20 mouse cellular contexts compared by ENCODE assay signal in the genomic region with DNA sequence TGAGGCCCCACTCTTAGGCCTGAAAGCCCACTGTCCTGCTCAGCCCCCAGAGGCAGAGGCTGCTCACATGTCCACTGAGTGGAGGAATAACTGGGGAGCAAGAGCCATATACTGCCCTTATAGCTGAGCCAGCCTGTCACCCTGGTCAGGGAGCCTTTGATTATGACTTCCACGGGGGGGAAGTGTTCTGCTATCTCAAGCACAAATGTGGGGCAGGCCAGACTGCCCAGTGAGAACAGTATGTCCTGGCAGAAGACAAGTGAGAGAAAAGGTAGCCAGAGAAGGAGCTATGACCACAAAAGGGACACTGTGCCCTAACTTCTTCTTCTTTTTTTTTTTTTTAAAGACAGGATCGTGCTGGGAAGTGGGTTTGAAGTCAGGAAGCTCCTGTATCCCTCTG. TPM values are rescaled to one million over a fixed set of nuclear protein-coding genes. Genes with fewer than 3 reads are reported as not detected.
DNase-seq lines count a peak whose midpoint lies in the region; ATAC-seq and TF ChIP-seq lines count a peak whose summit lies in the region.
"Had no signal": no experiment of that assay in that cellular context is flagged by ENCODE, and none has a peak within 500 bp of the region (broad histone marks: within the 10 kb centered on the region; RNA-seq: fewer than 3 reads in every experiment).

No protein-coding gene starts in this region.

- H3K4me2 ChIP-seq in limb, embryonic 15.5 days: no peak overlapping the region
- H3K4me2 ChIP-seq: embryonic facial prominence, embryonic 15.5 days; heart, embryonic 12.5 days; hindbrain, embryonic 14.5 days had no signal

- no peak for ATAC-seq in limb, embryonic 15.5 days (ENCODE audit: insufficient number of reproducible peaks, low FRiP score, low TSS enrichment, low read depth)
- ATAC-seq: activated CD4-positive, CD25-positive, alpha-beta regulatory T cell, adult 4 months; forebrain, embryonic 16.5 days; Patski had no signal

- 0 out of 2 replicates have a peak overlapping the region, but pooled peaks have one; percentile 2 for H3K27ac ChIP-seq in limb, embryonic 15.5 days
- H3K27ac ChIP-seq in limb, embryonic 10.5 days: no peak overlapping the region
- H3K27ac ChIP-seq in bone marrow macrophage, adult 2 months (ENCODE audit: insufficient read depth, low read depth, low read length): peak overlapping the region; percentile 1; the same call in 1 of the 2 replicates
- H3K27ac ChIP-seq: embryonic facial prominence, embryonic 15.5 days; hindbrain, embryonic 10.5 days; hindbrain, embryonic 14.5 days had no signal

- DNase-seq in gastrocnemius, adult 18-20 months (ENCODE audit: low spot score): peak; percentile 52
- no peak for DNase-seq in gastrocnemius, postnatal 10 days
- no peak for DNase-seq in limb, embryonic 10.5 days (ENCODE audit: low spot score)
- DNase-seq in cerebellum, adult 11 months: no peak
- DNase-seq in urinary bladder, postnatal 36 days (ENCODE audit: low spot score in 2 of 2): no peak
- DNase-seq: adrenal gland, postnatal 14 days; cerebellum, adult 2 months; cerebellum, postnatal 10 days; embryo, embryonic 11 days had no signal

- no peak overlapping the region for H3K4me3 ChIP-seq in limb, embryonic 15.5 days
- H3K4me3 ChIP-seq in limb, embryonic 10.5 days: no peak overlapping the region
- no peak overlapping the region for H3K4me3 ChIP-seq in bone marrow macrophage, adult 2 months (ENCODE audit: insufficient read depth, low read length)
- H3K4me3 ChIP-seq: embryonic facial prominence, embryonic 15.5 days; erythroblast, embryonic 14.5 days; heart, embryonic 12.5 days; hindbrain, embryonic 10.5 days had no signal

- H3K9me3 ChIP-seq in limb, embryonic 15.5 days: no peaks in the 10 kb centered on the region
- H3K9me3 ChIP-seq in limb, embryonic 10.5 days (replicated peaks): no peaks in the 10 kb centered on the region
- H3K9me3 ChIP-seq: embryonic facial prominence, embryonic 15.5 days; heart, embryonic 12.5 days; hindbrain, embryonic 10.5 days had no signal

- peaks cover 33% of the 10 kb centered on the region for H3K4me1 ChIP-seq in limb, embryonic 15.5 days
- H3K4me1 ChIP-seq in limb, embryonic 10.5 days: peaks cover 21% of the 10 kb centered on the region
- peaks cover 49% of the 10 kb centered on the region for H3K4me1 ChIP-seq in bone marrow macrophage, adult 2 months (ENCODE audit: control insufficient read depth, insufficient read depth, low read length)

- TF ChIP-seq CTCF in bone marrow macrophage, adult 2 months (IDR thresholded peaks at IDR 0.05; ENCODE audit: low read depth, low read length): no peak

- no peak for TF ChIP-seq POLR2A in bone marrow macrophage, adult 2 months (IDR thresholded peaks at IDR 0.05; ENCODE audit: borderline replicate concordance, low read depth, low read length)

- no peak overlapping the region for H3K9ac ChIP-seq in limb, embryonic 15.5 days
- H3K9ac ChIP-seq: embryonic facial prominence, embryonic 15.5 days; heart, embryonic 12.5 days; hindbrain, embryonic 14.5 days had no signal

- H3K27me3 ChIP-seq in limb, embryonic 15.5 days: no peaks in the 10 kb centered on the region
- H3K27me3 ChIP-seq in limb, embryonic 10.5 days (ENCODE audit: low read depth, poor library complexity, severe bottlenecking): no peaks in the 10 kb centered on the region
- H3K27me3 ChIP-seq: CH12.LX; embryonic facial prominence, embryonic 15.5 days; heart, embryonic 12.5 days; Patski had no signal

- H3K36me3 ChIP-seq in limb, embryonic 15.5 days: peaks cover 51% of the 10 kb centered on the region
- H3K36me3 ChIP-seq in limb, embryonic 10.5 days: peaks cover 59% of the 10 kb centered on the region

- WGBS in limb, embryonic 15.5 days: 67% methylated on average over 2 of the region's 2 CpGs
- WGBS in limb, embryonic 10.5 days: 86% methylated on average over 2 of the region's 2 CpGs

RNA-seq across cellular contexts. Expression of gene Prkcd, which starts 28.9 kb away (rescaled TPM):
- total RNA-seq in gastrocnemius, adult 18-20 months (2021): 10 to 100 TPM in 1 of 2 experiments, 1 to 10 TPM in 1; 7.8 to 10.4 TPM
- total RNA-seq in gastrocnemius, postnatal 10 days (2021): 10 to 100 TPM; 10.9 to 18.6 TPM
- 64.1 and 66.5 TPM in 2 replicates for polyA plus RNA-seq in limb, embryonic 15.5 days (2015; fragmentation: Nextera tagmentation; extraction: Ambion mirVana)
- 26.0 and 36.8 TPM in 2 replicates for polyA plus RNA-seq in limb, embryonic 10.5 days (2016; fragmentation: Nextera tagmentation; extraction: Ambion mirVana)
- polyA plus RNA-seq in bone marrow macrophage, adult 2 months (2012; ENCODE audit: insufficient read depth, insufficient read length, missing spikeins): 404 TPM in 2 replicates

RNA-seq across cellular contexts. Expression of gene Tkt, which starts 49.0 kb away (rescaled TPM):
- total RNA-seq in gastrocnemius, adult 18-20 months (2021): 10 to 100 TPM; 10.8 to 10.9 TPM
- total RNA-seq in gastrocnemius, postnatal 10 days (2021): 10 to 100 TPM; 30.1 to 37.1 TPM
- polyA plus RNA-seq in limb, embryonic 15.5 days (2015; fragmentation: Nextera tagmentation; extraction: Ambion mirVana): 194 and 206 TPM in 2 replicates
- 312 and 340 TPM in 2 replicates for polyA plus RNA-seq in limb, embryonic 10.5 days (2016; fragmentation: Nextera tagmentation; extraction: Ambion mirVana)
- 305 and 412 TPM in 2 replicates for polyA plus RNA-seq in bone marrow macrophage, adult 2 months (2012; ENCODE audit: insufficient read depth, insufficient read length, missing spikeins)

RNA-seq across cellular contexts. Expression of gene Rft1, which starts 57.0 kb away (rescaled TPM):
- 1 to 10 TPM; 4.7 to 5.1 TPM for total RNA-seq in gastrocnemius, adult 18-20 months (2021)
- 1 to 10 TPM; 6.4 to 7.3 TPM for total RNA-seq in gastrocnemius, postnatal 10 days (2021)
- 16.7 and 18.0 TPM in 2 replicates for polyA plus RNA-seq in limb, embryonic 15.5 days (2015; fragmentation: Nextera tagmentation; extraction: Ambion mirVana)
- 16.6 and 19.3 TPM in 2 replicates for polyA plus RNA-seq in limb, embryonic 10.5 days (2016; fragmentation: Nextera tagmentation; extraction: Ambion mirVana)
- polyA plus RNA-seq in bone marrow macrophage, adult 2 months (2012; ENCODE audit: insufficient read depth, insufficient read length, missing spikeins): 18.4 and 20.5 TPM in 2 replicates
